Mouse (Mus musculus) liver, embryonic 15.5 days (tissue): ENCODE results near the gene Ggt5. TPM values are rescaled to one million over a fixed set of nuclear protein-coding genes. Genes with fewer than 3 reads are reported as not detected.

ENCODE experiments used
- ATAC-seq: fragments of 200-750 bp; cut with Nextera tagmentation; 2 replicates; pipeline ENCODE4 v1.8.0; 2017; ENCODE audit warnings: moderate number of reproducible peaks, mild to moderate bottlenecking, moderate library complexity; ENCODE audit not compliant: insufficient read depth
- H3K27ac ChIP-seq: fragments of 300-500 bp; sonication (generic); replicated peaks from 2 replicates; pipeline ENCODE4 v1.5.1; 2015; ENCODE audit warnings: mild to moderate bottlenecking, inconsistent platforms
- H3K27me3 ChIP-seq: fragments of 300-500 bp; sonication (generic); 2 replicates; pipeline ENCODE4 v1.6.1; 2015; ENCODE audit warnings: mild to moderate bottlenecking, inconsistent platforms
- H3K36me3 ChIP-seq: fragments of 300-500 bp; sonication (generic); replicated peaks from 2 replicates; pipeline ENCODE4 v1.6.1; 2015; ENCODE audit warnings: moderate library complexity, mild to moderate bottlenecking, inconsistent platforms
- H3K4me1 ChIP-seq: fragments of 300-500 bp; sonication (generic); replicated peaks from 2 replicates; pipeline ENCODE4 v1.6.1; 2015; ENCODE audit warnings: inconsistent platforms
- H3K4me2 ChIP-seq: fragments of 300-500 bp; sonication (generic); 2 replicates; pipeline ENCODE4 v1.6.1; 2015; ENCODE audit warnings: moderate library complexity, mild to moderate bottlenecking, inconsistent platforms
- H3K4me3 ChIP-seq: fragments of 300-500 bp; sonication (generic); replicated peaks from 2 replicates; pipeline ENCODE4 v1.5.1; 2015; ENCODE audit warnings: mild to moderate bottlenecking, inconsistent platforms
- H3K9ac ChIP-seq: fragments of 300-500 bp; sonication (generic); 2 replicates; pipeline ENCODE4 v1.6.1; 2015; ENCODE audit warnings: moderate library complexity, mild to moderate bottlenecking, inconsistent platforms
- H3K9me3 ChIP-seq: fragments of 300-500 bp; sonication (generic); replicated peaks from 2 replicates; pipeline ENCODE4 v1.6.1; 2016; ENCODE audit warnings: inconsistent platforms
- WGBS: fragments of 180-500 bp; shearing (Covaris S2); methylation state at CpG from one replicate; pipeline ENCODE4 v1.1.7; 2015; ENCODE audit warnings: mixed read lengths; ENCODE audit not compliant: insufficient replicate concordance; 5-methylcytosine and 5-hydroxymethylcytosine counted together
- polyA plus RNA-seq: library from polyadenylated mRNA; unstranded; fragments of >200 nt; fragmentation: Nextera tagmentation; extraction: Ambion mirVana; gene quantifications from 2 replicates; pipeline ENCODE4 v1.2.1, GENCODE M21; 2015

Gene Ggt5
- polyA plus RNA-seq, 1 experiment from 2014 or later, result 0.75 TPM

DNA sequence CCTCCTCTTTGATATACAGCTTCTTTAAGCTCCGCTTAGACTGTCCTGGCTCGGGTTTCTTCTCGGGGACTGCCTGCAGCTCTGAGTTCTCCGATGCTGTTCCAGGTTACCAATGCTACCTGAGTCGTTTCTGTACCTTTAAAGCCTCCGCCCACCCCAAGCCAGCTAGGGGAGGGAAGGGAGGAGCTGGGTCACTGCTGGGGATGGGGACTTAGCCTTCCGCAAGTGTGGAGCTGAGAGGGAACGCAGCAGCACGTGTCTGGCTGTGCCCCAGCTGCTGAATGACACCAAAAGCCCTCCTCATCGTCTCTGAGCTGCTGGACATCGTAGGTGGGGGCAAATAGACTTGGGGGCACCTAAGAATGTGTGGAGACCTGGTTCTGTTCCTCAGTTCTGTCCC lies 20.7 kb upstream of the Ggt5 start:
- no peak for ATAC-seq
- H3K9ac ChIP-seq, result no peak overlapping the region

GRCm38 (mm10) chr10:75568851-75569250 lies 20.3 kb upstream of the Ggt5 start:
- no peaks in the 10 kb centered on the region for H3K36me3 ChIP-seq
- no peak overlapping the region for H3K9ac ChIP-seq
- ATAC-seq, result peak; percentile 7; the same call in 1 of the 2 replicates
- H3K4me1 ChIP-seq, result peaks cover 28% of the 10 kb centered on the region
- peak overlapping the region; percentile 10; the same call in 1 of the 2 replicates for H3K4me3 ChIP-seq
- peak overlapping the region; percentile 21; the same call in 1 of the 2 replicates for H3K4me2 ChIP-seq
- H3K9me3 ChIP-seq, result no peaks in the 10 kb centered on the region
- WGBS, result 50% methylated on average over 4 of the region's 4 CpGs
- no peak overlapping the region for H3K27ac ChIP-seq
- H3K27me3 ChIP-seq, result 0 out of 2 replicates have a peak, but pooled peaks cover 4% of the 10 kb centered on the region

More for the DNA sequence above, 20.7 kb upstream of the Ggt5 start:
- H3K27me3 ChIP-seq, result peaks cover 7% of the 10 kb centered on the region; the same call in 1 of the 2 replicates
- 23% methylated on average over 11 of the region's 11 CpGs for WGBS
- H3K4me2 ChIP-seq, result peak overlapping the region; percentile 21; the same call in 1 of the 2 replicates
- no peaks in the 10 kb centered on the region for H3K36me3 ChIP-seq
- peaks cover 31% of the 10 kb centered on the region for H3K4me1 ChIP-seq
- H3K4me3 ChIP-seq, result peak overlapping the region; percentile 10; the same call in 1 of the 2 replicates
- H3K9me3 ChIP-seq, result no peaks in the 10 kb centered on the region
- no peak overlapping the region for H3K27ac ChIP-seq

DNA sequence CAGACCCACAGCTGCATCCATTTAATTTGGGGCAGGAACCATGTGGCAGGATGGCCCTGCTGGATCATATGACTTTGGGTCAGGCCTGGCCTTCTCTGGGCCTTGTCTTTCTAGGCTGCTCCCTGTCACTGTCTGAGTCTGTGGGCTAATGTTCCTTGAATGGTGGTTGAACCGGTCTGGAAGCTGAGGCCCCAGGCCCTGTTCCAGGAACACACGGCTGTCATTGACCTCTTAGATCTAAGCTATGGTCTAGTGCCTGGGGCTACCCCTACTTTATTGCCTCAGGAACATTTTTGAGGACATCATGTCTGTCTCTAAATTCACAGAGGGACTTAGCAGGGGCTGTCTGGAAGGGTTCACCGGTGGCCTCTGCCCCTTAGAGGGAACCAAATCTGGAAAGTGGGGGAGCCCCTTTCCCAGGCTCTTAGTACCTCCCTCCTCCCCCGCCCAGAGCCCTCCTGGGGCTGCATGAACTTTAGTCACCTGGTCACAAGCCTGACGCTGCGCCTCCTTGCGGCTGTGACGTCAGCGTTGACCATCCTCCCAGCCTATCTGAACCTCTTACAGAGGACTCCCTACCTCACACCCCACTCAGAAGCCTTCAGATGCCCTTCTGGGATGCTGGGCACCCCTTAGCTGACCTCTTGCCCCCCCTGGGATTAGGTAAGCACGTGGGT lies 18.0 kb upstream of the Ggt5 start:
- no peak for ATAC-seq
- Histone ChIP-seq H3K27me3 (no peaks in the 10 kb centered on the region), H3K4me1 (peaks cover 8% of the 10 kb centered on the region), H3K9ac (no peak overlapping the region), H3K4me3 (no peak overlapping the region), H3K27ac (no peak overlapping the region), H3K9me3 (no peaks in the 10 kb centered on the region), H3K36me3 (no peaks in the 10 kb centered on the region), H3K4me2 (no peak overlapping the region)
- WGBS, result 45% methylated on average over 10 of the region's 10 CpGs

DNA sequence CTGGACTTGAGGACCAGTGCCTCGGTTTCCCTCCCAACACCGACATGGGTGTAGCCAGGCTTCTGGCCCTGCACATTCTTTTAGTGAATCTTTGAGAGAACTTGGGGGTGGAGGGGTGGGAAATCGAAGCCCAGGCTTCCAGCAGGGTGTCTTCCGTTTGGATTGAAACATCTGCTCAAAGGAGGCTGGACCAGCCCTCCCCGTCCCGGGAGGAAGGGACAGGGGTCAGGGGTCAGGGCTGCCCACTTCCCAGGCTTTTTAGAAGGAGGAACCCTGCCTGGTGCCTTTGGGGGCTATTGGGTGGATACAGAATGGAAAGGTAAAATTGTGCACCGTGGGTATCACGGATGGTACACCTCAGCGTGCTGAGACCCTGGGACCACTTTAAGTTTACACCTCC lies 17.2 kb upstream of the Ggt5 start:
- H3K4me1 ChIP-seq, result peaks cover 4% of the 10 kb centered on the region; the same call in 1 of the 2 replicates
- 46% methylated on average over 9 of the region's 9 CpGs for WGBS
- H3K36me3 ChIP-seq, result no peaks in the 10 kb centered on the region
- H3K4me3 ChIP-seq, result no peak overlapping the region
- no peak overlapping the region for H3K27ac ChIP-seq
- H3K4me2 ChIP-seq, result no peak overlapping the region
- no peak for ATAC-seq
- no peaks in the 10 kb centered on the region for H3K27me3 ChIP-seq
- H3K9me3 ChIP-seq, result no peaks in the 10 kb centered on the region
- no peak overlapping the region for H3K9ac ChIP-seq

- H3K9ac ChIP-seq, result no peak overlapping the region
- peaks cover 3% of the 10 kb centered on the region; the same call in 1 of the 2 replicates for H3K4me1 ChIP-seq
- 64% methylated on average over 10 of the region's 10 CpGs for WGBS
- H3K27me3 ChIP-seq, result no peaks in the 10 kb centered on the region
- H3K4me3 ChIP-seq, result no peak overlapping the region
- H3K4me2 ChIP-seq, result no peak overlapping the region
- H3K27ac ChIP-seq, result no peak overlapping the region
- H3K9me3 ChIP-seq, result no peaks in the 10 kb centered on the region
- no peaks in the 10 kb centered on the region for H3K36me3 ChIP-seq
- ATAC-seq, result no peak
These were observed 16.0 kb upstream of the Ggt5 start for GRCm38 (mm10) chr10:75573181-75573580.

- no peak overlapping the region for H3K4me3 ChIP-seq
- H3K9me3 ChIP-seq, result no peaks in the 10 kb centered on the region
- H3K9ac ChIP-seq, result no peak overlapping the region
- no peaks in the 10 kb centered on the region for H3K27me3 ChIP-seq
- H3K36me3 ChIP-seq, result no peaks in the 10 kb centered on the region
- H3K4me1 ChIP-seq, result no peaks in the 10 kb centered on the region
- ATAC-seq, result no peak
- H3K27ac ChIP-seq, result no peak overlapping the region
- WGBS, result 75% methylated on average over 9 of the region's 9 CpGs
- H3K4me2 ChIP-seq, result no peak overlapping the region
These were observed 15.2 kb upstream of the Ggt5 start for GRCm38 (mm10) chr10:75573965-75574364.

DNA sequence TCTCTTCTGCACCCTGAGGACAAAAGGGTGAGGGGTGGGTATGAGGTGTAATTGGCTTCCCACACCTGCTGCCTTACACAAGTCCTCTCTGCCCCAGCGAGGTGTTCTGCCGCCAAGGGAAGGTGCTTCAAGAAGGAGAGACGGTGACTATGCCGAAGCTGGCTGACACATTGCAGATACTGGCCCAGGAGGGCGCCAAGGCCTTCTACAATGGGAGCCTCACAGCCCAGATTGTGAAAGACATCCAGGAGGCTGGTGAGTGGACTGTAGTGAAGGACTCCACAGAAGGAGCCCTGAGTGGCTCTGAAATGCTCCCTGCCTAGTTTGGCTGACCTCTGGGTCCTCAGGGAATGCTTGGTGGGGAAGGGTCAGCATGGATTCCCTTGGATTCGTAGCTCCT lies 10.0 kb upstream of the Ggt5 start:
- no peak for ATAC-seq
- Histone ChIP-seq H3K27ac (no peak overlapping the region), H3K36me3 (no peaks in the 10 kb centered on the region), H3K9ac (no peak overlapping the region), H3K4me1 (no peaks in the 10 kb centered on the region), H3K27me3 (no peaks in the 10 kb centered on the region), H3K4me2 (no peak overlapping the region), H3K4me3 (no peak overlapping the region), H3K9me3 (no peaks in the 10 kb centered on the region)
- WGBS, result 74% methylated on average over 6 of the region's 6 CpGs

- WGBS, result 21% methylated on average over 20 of the region's 20 CpGs
- H3K4me2 ChIP-seq, result no peak overlapping the region
- ATAC-seq, result no peak
These were observed 3.1 kb upstream of the Ggt5 start for GRCm38 (mm10) chr10:75585876-75586552.

GRCm38 (mm10) chr10:75586553-75586879 lies 2.6 kb upstream of the Ggt5 start:
- no peak overlapping the region for H3K4me2 ChIP-seq
- no peaks in the 10 kb centered on the region for H3K27me3 ChIP-seq
- no peaks in the 10 kb centered on the region for H3K36me3 ChIP-seq
- 0 out of 2 replicates have a peak, but pooled peaks cover 5% of the 10 kb centered on the region for H3K4me1 ChIP-seq
- WGBS, result 88% methylated on average over 1 of the region's 1 CpGs
- no peaks in the 10 kb centered on the region for H3K9me3 ChIP-seq
- no peak overlapping the region for H3K9ac ChIP-seq
- H3K27ac ChIP-seq, result no peak overlapping the region
- ATAC-seq, result no peak
- no peak overlapping the region for H3K4me3 ChIP-seq

More at GRCm38 (mm10) chr10:75585876-75586552, 3.1 kb upstream of the Ggt5 start:
- Histone ChIP-seq H3K9ac (no peak overlapping the region), H3K27me3 (no peaks in the 10 kb centered on the region), H3K4me1 (0 out of 2 replicates have a peak, but pooled peaks cover 5% of the 10 kb centered on the region), H3K27ac (no peak overlapping the region), H3K36me3 (no peaks in the 10 kb centered on the region), H3K4me3 (no peak overlapping the region), H3K9me3 (no peaks in the 10 kb centered on the region)

DNA sequence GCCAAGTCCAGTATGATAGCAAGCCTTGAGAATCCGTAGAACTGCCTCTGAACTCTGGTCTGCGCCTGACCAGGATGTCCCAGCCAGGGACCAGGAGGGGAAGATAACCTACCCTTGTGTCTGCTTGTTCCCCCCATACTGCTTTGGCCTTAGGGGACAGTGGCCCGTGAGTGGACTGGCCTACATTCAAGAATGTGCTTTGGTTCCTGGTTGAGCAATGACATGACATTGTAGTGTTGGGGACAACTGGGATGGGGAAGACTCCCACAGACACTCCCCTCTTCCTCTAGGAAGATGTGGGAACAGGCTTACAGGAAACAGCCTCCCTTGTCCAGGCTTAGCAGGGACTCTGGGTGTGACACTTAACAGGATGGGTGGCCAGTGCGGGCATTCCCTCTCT lies 1.4 kb upstream of the Ggt5 start:
- Histone ChIP-seq H3K9me3 (no peaks in the 10 kb centered on the region), H3K4me1 (0 out of 2 replicates have a peak, but pooled peaks cover 5% of the 10 kb centered on the region), H3K4me3 (no peak overlapping the region), H3K27me3 (no peaks in the 10 kb centered on the region), H3K9ac (no peak overlapping the region), H3K4me2 (no peak overlapping the region), H3K27ac (no peak overlapping the region), H3K36me3 (no peaks in the 10 kb centered on the region)
- WGBS, result 72% methylated on average over 4 of the region's 4 CpGs
- no peak for ATAC-seq

- Histone ChIP-seq H3K27me3 (no peaks in the 10 kb centered on the region), H3K27ac (no peak overlapping the region), H3K9ac (no peak overlapping the region), H3K9me3 (no peaks in the 10 kb centered on the region), H3K36me3 (no peaks in the 10 kb centered on the region), H3K4me1 (0 out of 2 replicates have a peak, but pooled peaks cover 5% of the 10 kb centered on the region), H3K4me2 (no peak overlapping the region), H3K4me3 (no peak overlapping the region)
- no peak for ATAC-seq
- WGBS, result 60% methylated on average over 5 of the region's 5 CpGs
These were observed 804 bp upstream of the Ggt5 start for GRCm38 (mm10) chr10:75588336-75588735.
